Mouse (Mus musculus) neutrophil, adult 5-6 weeks (primary cell): ENCODE measurements around the gene Cwc27. TPM values are rescaled to one million over a fixed set of nuclear protein-coding genes. Genes with fewer than 3 reads are reported as not detected.

Experiments
- total RNA-seq: library from RNA; stranded (forward); fragments of 200-1000 nt; gene quantifications from 2 replicates; pipeline ENCODE4 v1.2.3, GENCODE M21; 2017

Cwc27 gene
- total RNA-seq, 1 experiment from 2014 or later: 28.7 TPM

Other genes starting within 250 kb of the Cwc27 start
- 14.2 and 15.5 TPM in 2 replicates for gene Srek1ip1, start 24.7 kb downstream of the Cwc27 start, total RNA-seq
- gene Shisal2b, start 46.8 kb upstream of the Cwc27 start, total RNA-seq: 1.7 TPM in 1 of 2 replicates, not detected in the other
- under 0.01 TPM in 1 of 2 replicates, not detected in the other for gene Rgs7bp, start 237.8 kb upstream of the Cwc27 start, total RNA-seq